Mouse (Mus musculus) embryo, embryonic 10.5 days (tissue): ENCODE measurements around the gene Islr2.

Experiments
- DNase-seq: peaks from one replicate; pipeline ENCODE4 v3.0.0-alpha.2; 2015; ENCODE audit warnings: low spot score

Gene Islr2

DNA sequence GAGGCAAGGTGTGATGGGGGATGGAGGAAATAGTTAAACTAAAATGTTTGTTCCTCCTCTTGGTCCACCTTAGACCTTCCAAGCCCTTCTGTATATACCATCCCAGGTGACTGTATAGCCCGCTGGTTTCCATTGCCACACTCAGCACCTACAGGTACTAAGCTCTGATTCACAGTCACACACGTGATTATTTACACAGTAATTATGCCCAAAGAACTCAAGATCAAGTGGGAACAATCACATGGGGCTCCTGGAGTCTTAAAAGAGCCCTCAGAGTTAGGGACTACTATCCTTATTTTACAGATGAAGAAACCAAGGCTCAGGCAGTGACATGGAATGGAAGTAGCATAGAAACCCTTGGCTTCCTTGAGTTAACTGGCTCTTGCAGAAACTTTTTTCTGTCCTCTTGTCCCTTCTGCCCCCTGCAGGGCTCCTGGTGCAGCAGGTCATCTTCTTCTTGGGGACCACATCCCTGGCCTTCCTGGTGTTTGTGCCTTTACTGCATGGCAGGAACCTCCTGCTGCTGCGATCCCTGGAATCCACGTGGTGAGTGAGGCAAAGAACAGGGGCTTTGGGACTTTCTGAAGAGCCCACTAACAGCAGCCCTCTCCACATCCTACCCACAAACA, 53.3 kb downstream of the Islr2 start:
- DNase-seq, result no peak

DNA sequence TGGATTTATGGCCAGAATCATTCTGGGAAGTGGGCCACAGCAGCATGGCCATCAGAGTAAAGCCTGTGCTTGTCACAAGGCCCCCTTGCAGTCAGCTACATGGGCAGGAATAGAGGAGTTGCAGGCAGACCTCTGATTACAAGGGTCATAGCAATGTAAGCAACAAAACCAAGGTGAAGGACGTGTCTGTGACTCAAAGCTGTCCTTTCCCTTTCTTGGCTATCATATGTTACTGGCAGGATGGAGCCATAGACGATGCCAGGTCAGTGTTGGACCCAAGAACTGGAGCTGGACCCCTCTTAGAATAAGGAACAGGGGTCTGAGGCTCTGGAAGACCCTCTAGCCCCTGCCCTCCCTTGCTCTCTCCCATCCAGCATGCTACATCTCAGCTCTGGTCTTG, 55.3 kb downstream of the Islr2 start:
- DNase-seq, result no peak
